Mouse (Mus musculus) layer of hippocampus, adult 18-20 months (tissue): ENCODE data around the gene Magi1. TPM values are rescaled to one million over a fixed set of nuclear protein-coding genes. Genes with fewer than 3 reads are reported as not detected.

Source experiments
- DNase-seq, 2 experiments: peaks; one replicate each; pipeline ENCODE4 v3.0.0; 2022; ENCODE audit warnings: low spot score in 2 of 2
- total RNA-seq, 2 experiments: library from RNA; stranded (reverse); gene quantifications; 2 replicates each; pipeline ENCODE4 v1.2.3; 2021

The Magi1 gene
- total RNA-seq, 2 experiments from 2014 or later, result 45.0 to 46.1 TPM

- DNase-seq, result no peak
These were observed 80.0 kb downstream of the Magi1 start for GRCm38 (mm10) chr6:94203642-94204145.

- DNase-seq, result no peak
These were observed 81.8 kb downstream of the Magi1 start for GRCm38 (mm10) chr6:94201940-94202339.

- DNase-seq, result no peak
These were observed 82.8 kb downstream of the Magi1 start for GRCm38 (mm10) chr6:94200910-94201309.

GRCm38 (mm10) chr6:94199696-94200095 is 84.0 kb downstream of the Magi1 start:
- DNase-seq, result no peak

GRCm38 (mm10) chr6:94197831-94198230 is 85.9 kb downstream of the Magi1 start:
- DNase-seq, result no peak

GRCm38 (mm10) chr6:94195303-94195911 is 88.3 kb downstream of the Magi1 start:
- DNase-seq, result no peak

GRCm38 (mm10) chr6:94190830-94191229 is 92.9 kb downstream of the Magi1 start:
- DNase-seq, result no peak

GRCm38 (mm10) chr6:94189379-94189778 is 94.3 kb downstream of the Magi1 start:
- no peak for DNase-seq

GRCm38 (mm10) chr6:94186628-94187319 is 96.9 kb downstream of the Magi1 start:
- DNase-seq, result no peak

- no peak for DNase-seq
These were observed 99.4 kb downstream of the Magi1 start for GRCm38 (mm10) chr6:94184268-94184667.

- no peak for DNase-seq
These were observed 100.3 kb downstream of the Magi1 start for GRCm38 (mm10) chr6:94183354-94183851.

- DNase-seq, result no peak
These were observed 102.0 kb downstream of the Magi1 start for GRCm38 (mm10) chr6:94181673-94182255.

- DNase-seq, result no peak
These were observed 103.2 kb downstream of the Magi1 start for GRCm38 (mm10) chr6:94180331-94181150.

- no peak for DNase-seq
These were observed 106.2 kb downstream of the Magi1 start for GRCm38 (mm10) chr6:94177559-94177958.

- DNase-seq, result no peak
These were observed 107.0 kb downstream of the Magi1 start for GRCm38 (mm10) chr6:94176705-94177104.

GRCm38 (mm10) chr6:94171250-94171649 is 112.5 kb downstream of the Magi1 start:
- DNase-seq, result no peak

- DNase-seq, result no peak
These were observed 114.0 kb downstream of the Magi1 start for GRCm38 (mm10) chr6:94169581-94170194.

GRCm38 (mm10) chr6:94165951-94166350 is 117.8 kb downstream of the Magi1 start:
- DNase-seq, result no peak

GRCm38 (mm10) chr6:94164753-94165536 is 118.8 kb downstream of the Magi1 start:
- no peak for DNase-seq
